Mouse (Mus musculus) hindbrain, embryonic 11.5 days (tissue): ENCODE results near the gene Ly75. TPM values are rescaled to one million over a fixed set of nuclear protein-coding genes. Genes with fewer than 3 reads are reported as not detected.

Experiments used
- ATAC-seq: fragments of 200-750 bp; cut with Nextera tagmentation; 2 replicates; pipeline ENCODE4 v1.8.0; 2017; ENCODE audit warnings: mild to moderate bottlenecking, moderate TSS enrichment, moderate library complexity; ENCODE audit not compliant: low FRiP score
- DNase-seq: peaks from one replicate; pipeline ENCODE4 v3.0.0-alpha.2; 2015; ENCODE audit warnings: low spot score
- H3K27ac ChIP-seq: fragments of 300-500 bp; sonication (generic); 2 replicates; pipeline ENCODE4 v1.5.1; 2014; ENCODE audit warnings: mild to moderate bottlenecking, low read depth, low read length
- H3K27me3 ChIP-seq: fragments of 300-500 bp; sonication (generic); 2 replicates; pipeline ENCODE4 v1.6.1; 2014; ENCODE audit warnings: mild to moderate bottlenecking, low read length, moderate library complexity, mixed read lengths; ENCODE audit not compliant: control insufficient read depth, insufficient read depth
- H3K36me3 ChIP-seq: fragments of 300-500 bp; sonication (generic); 2 replicates; pipeline ENCODE4 v1.6.1; 2014; ENCODE audit warnings: mild to moderate bottlenecking, low read length, moderate library complexity, mixed read lengths; ENCODE audit not compliant: control insufficient read depth, insufficient read depth
- H3K4me1 ChIP-seq: fragments of 300-500 bp; sonication (generic); replicated peaks from 2 replicates; pipeline ENCODE4 v1.6.1; 2014; ENCODE audit warnings: low read length, mixed read lengths; ENCODE audit not compliant: control insufficient read depth, insufficient read depth
- H3K4me2 ChIP-seq: fragments of 300-500 bp; sonication (generic); replicated peaks from 2 replicates; pipeline ENCODE4 v1.6.1; 2014; ENCODE audit warnings: mild to moderate bottlenecking, low read depth, low read length
- H3K4me3 ChIP-seq: fragments of 300-500 bp; sonication (generic); 2 replicates; pipeline ENCODE4 v1.5.1; 2014; ENCODE audit warnings: low read depth, low read length
- H3K9ac ChIP-seq: fragments of 300-500 bp; sonication (generic); 2 replicates; pipeline ENCODE4 v1.6.1; 2014; ENCODE audit warnings: low read depth, low read length
- H3K9me3 ChIP-seq: fragments of 300-500 bp; sonication (generic); 2 replicates; pipeline ENCODE4 v1.6.1; 2016; ENCODE audit warnings: low read length; ENCODE audit not compliant: control insufficient read depth
- WGBS: fragments of 180-500 bp; shearing (Covaris S2); extraction: QIAGEN DNeasy Blood & Tissue Kit; methylation state at CpG from one replicate; pipeline ENCODE4 v1.1.7; 2014; 5-methylcytosine and 5-hydroxymethylcytosine counted together
- polyA plus RNA-seq: library from polyadenylated mRNA; unstranded; fragments of >200 nt; fragmentation: Nextera tagmentation; extraction: Ambion mirVana; gene quantifications from 2 replicates; pipeline ENCODE4 v1.2.1, GENCODE M21; 2014

Ly75 gene
- polyA plus RNA-seq, 1 experiment from 2014 or later: 2.9 TPM

- no peak for DNase-seq
- 85% methylated on average over 5 of the region's 5 CpGs for WGBS
- ATAC-seq: no peak
- Histone ChIP-seq H3K9me3 (no peaks in the 10 kb centered on the region), H3K9ac (no peak overlapping the region), H3K4me3 (no peak overlapping the region), H3K4me2 (no peak overlapping the region), H3K36me3 (no peaks in the 10 kb centered on the region), H3K27me3 (no peaks in the 10 kb centered on the region), H3K27ac (no peak overlapping the region), H3K4me1 (no peaks in the 10 kb centered on the region)
These were observed 17.1 kb downstream of the Ly75 start for GRCm38 (mm10) chr2:60365820-60366610.

- no peak overlapping the region for H3K9ac ChIP-seq
- no peaks in the 10 kb centered on the region for H3K27me3 ChIP-seq
- H3K4me3 ChIP-seq: no peak overlapping the region
- no peaks in the 10 kb centered on the region for H3K4me1 ChIP-seq
- H3K27ac ChIP-seq: no peak overlapping the region
- ATAC-seq (no peak), DNase-seq (no peak)
- 91% methylated on average over 7 of the region's 7 CpGs for WGBS
- no peak overlapping the region for H3K4me2 ChIP-seq
- no peaks in the 10 kb centered on the region for H3K36me3 ChIP-seq
- no peaks in the 10 kb centered on the region for H3K9me3 ChIP-seq
These were observed 17.8 kb downstream of the Ly75 start for GRCm38 (mm10) chr2:60365138-60365775.

GRCm38 (mm10) chr2:60362146-60362545 is 21.0 kb downstream of the Ly75 start:
- Histone ChIP-seq H3K27ac (no peak overlapping the region), H3K36me3 (no peaks in the 10 kb centered on the region), H3K27me3 (no peaks in the 10 kb centered on the region), H3K9ac (no peak overlapping the region), H3K4me1 (no peaks in the 10 kb centered on the region), H3K4me2 (no peak overlapping the region), H3K4me3 (no peak overlapping the region), H3K9me3 (no peaks in the 10 kb centered on the region)
- ATAC-seq (no peak), DNase-seq (no peak)
- WGBS: 87% methylated on average over 6 of the region's 6 CpGs

GRCm38 (mm10) chr2:60359796-60360195 is 23.3 kb downstream of the Ly75 start:
- Histone ChIP-seq H3K27ac (no peak overlapping the region), H3K4me1 (no peaks in the 10 kb centered on the region), H3K9ac (no peak overlapping the region), H3K9me3 (no peaks in the 10 kb centered on the region), H3K4me2 (no peak overlapping the region), H3K4me3 (no peak overlapping the region), H3K36me3 (no peaks in the 10 kb centered on the region), H3K27me3 (no peaks in the 10 kb centered on the region)
- ATAC-seq: no peak
- 86% methylated on average over 3 of the region's 3 CpGs for WGBS
- DNase-seq: no peak

- no peaks in the 10 kb centered on the region for H3K9me3 ChIP-seq
- 41% methylated on average over 3 of the region's 3 CpGs for WGBS
- no peaks in the 10 kb centered on the region for H3K27me3 ChIP-seq
- no peaks in the 10 kb centered on the region for H3K4me1 ChIP-seq
- H3K4me3 ChIP-seq: no peak overlapping the region
- no peaks in the 10 kb centered on the region for H3K36me3 ChIP-seq
- no peak for ATAC-seq
- H3K27ac ChIP-seq: no peak overlapping the region
- DNase-seq: no peak
- H3K4me2 ChIP-seq: no peak overlapping the region
- H3K9ac ChIP-seq: no peak overlapping the region
These were observed 27.8 kb downstream of the Ly75 start for GRCm38 (mm10) chr2:60355388-60355683.

- no peak overlapping the region for H3K4me3 ChIP-seq
- no peak overlapping the region for H3K4me2 ChIP-seq
- 0 out of 2 replicates have a peak, but pooled peaks have one; percentile 45 for ATAC-seq
These were observed 28.3 kb downstream of the Ly75 start for GRCm38 (mm10) chr2:60354541-60355387.

GRCm38 (mm10) chr2:60352296-60352695 is 30.8 kb downstream of the Ly75 start:
- H3K4me1 ChIP-seq: no peaks in the 10 kb centered on the region
- no peak overlapping the region for H3K4me2 ChIP-seq
- H3K27ac ChIP-seq: no peak overlapping the region
- no peak overlapping the region for H3K4me3 ChIP-seq
- H3K9ac ChIP-seq: no peak overlapping the region
- DNase-seq (no peak), ATAC-seq (no peak)
- no peaks in the 10 kb centered on the region for H3K36me3 ChIP-seq
- H3K9me3 ChIP-seq: no peaks in the 10 kb centered on the region
- 89% methylated on average over 5 of the region's 5 CpGs for WGBS
- no peaks in the 10 kb centered on the region for H3K27me3 ChIP-seq

More at GRCm38 (mm10) chr2:60354541-60355387, 28.3 kb downstream of the Ly75 start:
- Histone ChIP-seq H3K36me3 (no peaks in the 10 kb centered on the region), H3K9me3 (no peaks in the 10 kb centered on the region), H3K27ac (no peak overlapping the region), H3K9ac (no peak overlapping the region), H3K27me3 (no peaks in the 10 kb centered on the region), H3K4me1 (no peaks in the 10 kb centered on the region)
- DNase-seq: no peak
- 58% methylated on average over 18 of the region's 18 CpGs for WGBS

- 86% methylated on average over 8 of the region's 8 CpGs for WGBS
- H3K27ac ChIP-seq: no peak overlapping the region
- no peak overlapping the region for H3K4me3 ChIP-seq
- no peaks in the 10 kb centered on the region for H3K27me3 ChIP-seq
- no peak overlapping the region for H3K4me2 ChIP-seq
- DNase-seq (no peak), ATAC-seq (no peak)
- no peaks in the 10 kb centered on the region for H3K9me3 ChIP-seq
- H3K9ac ChIP-seq: no peak overlapping the region
- H3K36me3 ChIP-seq: no peaks in the 10 kb centered on the region
- H3K4me1 ChIP-seq: no peaks in the 10 kb centered on the region
These were observed 31.3 kb downstream of the Ly75 start for GRCm38 (mm10) chr2:60351781-60352180.
